Mouse (Mus musculus) stomach, embryonic 16.5 days (tissue): Measurements from ENCODE around the gene Foxl1. TPM values are rescaled to one million over a fixed set of nuclear protein-coding genes. Genes with fewer than 3 reads are reported as not detected.

Experiments
- microRNA-seq: library from miRNA; unstranded; fragments of <30 nt; microRNA quantifications from one replicate; pipeline ENCODE4, GENCODE M21; 2016
- polyA plus RNA-seq: library from polyadenylated mRNA; unstranded; fragments of >200 nt; fragmentation: Nextera tagmentation; extraction: Ambion mirVana; gene quantifications from 2 replicates; pipeline ENCODE4 v1.2.1, GENCODE M21; 2015

The Foxl1 gene
- polyA plus RNA-seq, 1 experiment from 2014 or later, result 4.0 TPM

Small RNA genes lying within 50 kb of the gene (microRNA-seq; reads per million reads assigned to microRNA genes)
- 0.83 reads per million for gene Gm27530

Other genes with a start within 250 kb of the Foxl1 start
- gene Foxf1, start 43.6 kb upstream of the Foxl1 start, polyA plus RNA-seq, result 98.1 and 101 TPM in 2 replicates
- gene Mthfsd, start 19.5 kb upstream of the Foxl1 start, polyA plus RNA-seq, result 51.1 and 57.5 TPM in 2 replicates
- 0.12 and 0.14 TPM in 2 replicates for gene Foxc2, start 11.8 kb upstream of the Foxl1 start, polyA plus RNA-seq